Mouse (Mus musculus): Measurements from ENCODE around the gene Olfr822.
"Not testable (repeated sequence)": the region's sequence is repeated elsewhere in the genome, so short reads cannot be mapped to it uniquely, and the experiment has no call there.

Gene Olfr822

GRCm38 (mm10) chr10:130070910-130071309, at the start of gene Olfr822:
Gene Olfr822, plus strand, starts transcription at chr10:130071210.
- DNase-seq (ENCODE audit: low read depth) = no peak

GRCm38 (mm10) chr10:130030048-130030447, 41.0 kb upstream of the Olfr822 start, which contains the start of gene Olfr821:
Gene Olfr821, plus strand, starts transcription at chr10:130030348.
- no peak for DNase-seq (ENCODE audit: low read depth)

GRCm38 (mm10) chr10:130037096-130037495, 33.9 kb upstream of the Olfr822 start:
- no peak for DNase-seq (ENCODE audit: low read depth)

GRCm38 (mm10) chr10:130092838-130093440, 21.9 kb downstream of the Olfr822 start:
- DNase-seq (ENCODE audit: low read depth) = peak; percentile 64

- peak; percentile 53 for DNase-seq (ENCODE audit: low read depth)
Observed at GRCm38 (mm10) chr10:130096104-130096503, 25.1 kb downstream of the Olfr822 start.

GRCm38 (mm10) chr10:130115283-130115682, 44.3 kb downstream of the Olfr822 start, which contains the start of gene Olfr823:
Gene Olfr823, minus strand, starts transcription at chr10:130115383.
- not testable (repeated sequence) for DNase-seq (ENCODE audit: low read depth)

- DNase-seq (ENCODE audit: low read depth) = not testable (repeated sequence)
Observed at GRCm38 (mm10) chr10:130116045-130116444, 45.0 kb downstream of the Olfr822 start.
